Mouse (Mus musculus): Measurements from ENCODE around the gene Serpinc1.
"Not testable (repeated sequence)": the region's sequence is repeated elsewhere in the genome, so short reads cannot be mapped to it uniquely, and the experiment has no call there.

Serpinc1 gene

GRCm38 (mm10) chr1:160978071-160978735, at the start of gene Serpinc1:
Serpinc1 (plus strand) TSS chr1:160978585.
- no peak for DNase-seq

- no peak for DNase-seq
These were observed 47.1 kb upstream of the Serpinc1 start for GRCm38 (mm10) chr1:160931320-160931719.

GRCm38 (mm10) chr1:160933896-160934482, 44.4 kb upstream of the Serpinc1 start:
- DNase-seq, result no peak

- no peak for DNase-seq
These were observed 42.8 kb upstream of the Serpinc1 start for GRCm38 (mm10) chr1:160935551-160935950.

- no peak for DNase-seq
These were observed 15.2 kb upstream of the Serpinc1 start for GRCm38 (mm10) chr1:160963199-160963598.

GRCm38 (mm10) chr1:160967268-160967667, 11.1 kb upstream of the Serpinc1 start:
- DNase-seq, result no peak

- DNase-seq, result no peak
These were observed 9.7 kb upstream of the Serpinc1 start for GRCm38 (mm10) chr1:160968643-160969042.

GRCm38 (mm10) chr1:160980021-160980420, 1.6 kb downstream of the Serpinc1 start:
- DNase-seq, result no peak

GRCm38 (mm10) chr1:160980537-160981234, 2.3 kb downstream of the Serpinc1 start:
- DNase-seq, result no peak

- no peak for DNase-seq
These were observed 3.0 kb downstream of the Serpinc1 start for GRCm38 (mm10) chr1:160981337-160981736.

GRCm38 (mm10) chr1:160982887-160983286, 4.5 kb downstream of the Serpinc1 start:
- DNase-seq, result no peak

GRCm38 (mm10) chr1:160984731-160985130, 6.3 kb downstream of the Serpinc1 start:
- not testable (repeated sequence) for DNase-seq

- no peak for DNase-seq
These were observed 7.1 kb downstream of the Serpinc1 start for GRCm38 (mm10) chr1:160985477-160985876.

GRCm38 (mm10) chr1:160986881-160987635, 8.7 kb downstream of the Serpinc1 start:
- DNase-seq, result peak; percentile 37

GRCm38 (mm10) chr1:160989395-160989794, 11.0 kb downstream of the Serpinc1 start:
- no peak for DNase-seq

- DNase-seq, result no peak
These were observed 15.5 kb downstream of the Serpinc1 start for GRCm38 (mm10) chr1:160993851-160994250.

- DNase-seq, result no peak
These were observed 26.6 kb downstream of the Serpinc1 start for GRCm38 (mm10) chr1:161004942-161005341.

- no peak for DNase-seq
These were observed 27.1 kb downstream of the Serpinc1 start for GRCm38 (mm10) chr1:161005526-161005925.

GRCm38 (mm10) chr1:161006471-161006870, 28.1 kb downstream of the Serpinc1 start:
- no peak for DNase-seq

GRCm38 (mm10) chr1:161008038-161008437, 29.7 kb downstream of the Serpinc1 start:
- DNase-seq, result no peak

- DNase-seq, result no peak
These were observed 32.1 kb downstream of the Serpinc1 start for GRCm38 (mm10) chr1:161010436-161010835.

- DNase-seq, result no peak
These were observed 38.0 kb downstream of the Serpinc1 start for GRCm38 (mm10) chr1:161016378-161016777.

GRCm38 (mm10) chr1:161020051-161020450, 41.7 kb downstream of the Serpinc1 start:
- DNase-seq, result no peak
